Mouse (Mus musculus) megakaryocyte, embryonic 14.5 days (primary cell): Measurements from ENCODE around the gene Ttll3.

Experiments used
- FLI1 ChIP-seq: IDR thresholded peaks from 2 replicates; pipeline ENCODE4 v1.6.1; 2012; ENCODE audit warnings: low read length, inconsistent platforms, mixed read lengths
- GATA1 ChIP-seq: IDR thresholded peaks from 3 replicates; pipeline ENCODE4 v1.6.1; 2012; ENCODE audit warnings: mixed read lengths, low read length, inconsistent platforms, borderline replicate concordance

GRCm38 (mm10) chr6:113342297-113342696 lies 46.8 kb upstream of the Ttll3 start:
- no peak for TF ChIP-seq FLI1
- no peak for TF ChIP-seq GATA1
